In genomic region chr10:16620804-16621559, GRCm38 (mm10) we compare ENCODE assay signal across 17 mouse cellular contexts.
DNase-seq lines count a peak whose midpoint lies in the region; ATAC-seq lines count a peak whose summit lies in the region.
"Had no signal": no experiment of that assay in that cellular context is flagged by ENCODE, and none has a peak within 500 bp of the region (broad histone marks: within the 10 kb centered on the region; RNA-seq: fewer than 3 reads in every experiment).

No protein-coding gene starts in this region.

- H3K9ac ChIP-seq in hindbrain, embryonic 11.5 days (ENCODE audit: low read depth, low read length): no peak overlapping the region
- H3K9ac ChIP-seq: embryonic facial prominence, embryonic 13.5 days; forebrain, embryonic 12.5 days; hindbrain, embryonic 12.5 days; liver, embryonic 14.5 days had no signal

- H3K27me3 ChIP-seq in hindbrain, embryonic 11.5 days (ENCODE audit: control insufficient read depth, insufficient read depth, low read length): no peaks in the 10 kb centered on the region
- H3K27me3 ChIP-seq: embryonic facial prominence, embryonic 13.5 days; forebrain, embryonic 12.5 days; hindbrain, embryonic 12.5 days had no signal

- no peak overlapping the region for H3K4me3 ChIP-seq in hindbrain, embryonic 11.5 days (ENCODE audit: low read depth, low read length)
- H3K4me3 ChIP-seq: embryonic facial prominence, embryonic 13.5 days; forebrain, embryonic 12.5 days; hindbrain, embryonic 12.5 days had no signal

- peak; percentile 1 for DNase-seq in kidney, adult 9 months
- DNase-seq in kidney, postnatal 10 days: no peak
- peak; percentile 31 for DNase-seq in Muller cell, postnatal 12 days (ENCODE audit: inconsistent ontology term)
- no peak for DNase-seq in urinary bladder, postnatal 25 days (ENCODE audit: low spot score)
- DNase-seq in hindbrain, embryonic 11.5 days (ENCODE audit: low spot score): no peak
- no peak for DNase-seq in thymus, postnatal 4 days
- DNase-seq: adrenal gland, postnatal 14 days; cerebellum, postnatal 10 days; lung, postnatal 10 days; right cerebral cortex, adult 18-20 months; thymus, postnatal 36 days had no signal

- WGBS in hindbrain, embryonic 11.5 days: 78% methylated on average over 6 of the region's 6 CpGs

- H3K4me2 ChIP-seq in hindbrain, embryonic 11.5 days (replicated peaks; ENCODE audit: low read depth, low read length): no peak overlapping the region
- H3K4me2 ChIP-seq: embryonic facial prominence, embryonic 13.5 days; forebrain, embryonic 12.5 days; hindbrain, embryonic 12.5 days had no signal

- 0 out of 2 replicates have a peak, but pooled peaks have one; percentile 54 for ATAC-seq in common myeloid progenitor, adult 5-6 weeks (replicated peaks; ENCODE audit: low read depth, poor library complexity, severe bottlenecking)
- ATAC-seq in megakaryocyte, adult 5-6 weeks (ENCODE audit: poor library complexity, severe bottlenecking): peak; percentile 80
- no peak for ATAC-seq in hindbrain, embryonic 11.5 days (ENCODE audit: low FRiP score)

- H3K36me3 ChIP-seq in hindbrain, embryonic 11.5 days (ENCODE audit: control insufficient read depth, insufficient read depth, low read length): no peaks in the 10 kb centered on the region
- H3K36me3 ChIP-seq: embryonic facial prominence, embryonic 13.5 days; forebrain, embryonic 12.5 days; hindbrain, embryonic 12.5 days had no signal

- H3K9me3 ChIP-seq in hindbrain, embryonic 11.5 days (ENCODE audit: control insufficient read depth, low read length): no peaks in the 10 kb centered on the region
- H3K9me3 ChIP-seq: embryonic facial prominence, embryonic 13.5 days; forebrain, embryonic 12.5 days had no signal

- H3K27ac ChIP-seq in hindbrain, embryonic 11.5 days (ENCODE audit: low read depth, low read length): no peak overlapping the region
- H3K27ac ChIP-seq: embryonic facial prominence, embryonic 13.5 days; forebrain, embryonic 12.5 days; hindbrain, embryonic 12.5 days; liver, embryonic 14.5 days had no signal

- H3K4me1 ChIP-seq in hindbrain, embryonic 11.5 days (replicated peaks; ENCODE audit: control insufficient read depth, insufficient read depth, low read length): no peaks in the 10 kb centered on the region
- H3K4me1 ChIP-seq: embryonic facial prominence, embryonic 13.5 days; forebrain, embryonic 12.5 days; hindbrain, embryonic 12.5 days had no signal

Comparison
In these comparisons a context has a peak if more than half of its experiments do, and no peak if none do; other contexts are left out.
1. DNase-seq: peak in kidney, adult 9 months (single experiment) and Muller cell, postnatal 12 days (single experiment); none in kidney, postnatal 10 days (single experiment), urinary bladder, postnatal 25 days (single experiment), hindbrain, embryonic 11.5 days (single experiment) and thymus, postnatal 4 days (single experiment).